Mouse (Mus musculus) midbrain, embryonic 12.5 days (tissue): ENCODE measurements around the gene Smg5. TPM values are rescaled to one million over a fixed set of nuclear protein-coding genes. Genes with fewer than 3 reads are reported as not detected.
A peak's percentile ranks its signal among the peaks of the same experiment; 100 is the strongest.

Experiments
- ATAC-seq: fragments of 200-750 bp; cut with Nextera tagmentation; 2 replicates; pipeline ENCODE4 v1.8.0; 2017; ENCODE audit warnings: low read depth, moderate TSS enrichment, moderate library complexity; ENCODE audit not compliant: low FRiP score
- H3K27ac ChIP-seq: fragments of 300-500 bp; sonication (generic); replicated peaks from 2 replicates; pipeline ENCODE4 v1.5.1; 2016; ENCODE audit warnings: mild to moderate bottlenecking
- H3K27me3 ChIP-seq: fragments of 300-500 bp; sonication (generic); 2 replicates; pipeline ENCODE4 v1.6.1; 2016; ENCODE audit warnings: mild to moderate bottlenecking
- H3K36me3 ChIP-seq: fragments of 300-500 bp; sonication (generic); 2 replicates; pipeline ENCODE4 v1.6.1; 2016
- H3K4me1 ChIP-seq: fragments of 300-500 bp; sonication (generic); 2 replicates; pipeline ENCODE4 v1.6.1; 2016
- H3K4me2 ChIP-seq: fragments of 300-500 bp; sonication (generic); replicated peaks from 2 replicates; pipeline ENCODE4 v1.6.1; 2016; ENCODE audit warnings: mild to moderate bottlenecking, moderate library complexity
- H3K4me3 ChIP-seq: fragments of 300-500 bp; sonication (generic); 2 replicates; pipeline ENCODE4 v1.5.1; 2016; ENCODE audit warnings: mild to moderate bottlenecking
- H3K9ac ChIP-seq: fragments of 300-500 bp; sonication (generic); replicated peaks from 2 replicates; pipeline ENCODE4 v1.6.1; 2016; ENCODE audit warnings: mild to moderate bottlenecking, moderate library complexity
- H3K9me3 ChIP-seq: fragments of 300-500 bp; sonication (generic); 2 replicates; pipeline ENCODE4 v1.6.1; 2016; ENCODE audit warnings: mild to moderate bottlenecking
- WGBS: fragments of 180-500 bp; shearing (Covaris S2); methylation state at CpG from one replicate; pipeline ENCODE4 v1.1.7; 2016; 5-methylcytosine and 5-hydroxymethylcytosine counted together
- polyA plus RNA-seq: library from polyadenylated mRNA; unstranded; fragments of >200 nt; fragmentation: Nextera tagmentation; extraction: Ambion mirVana; gene quantifications from 2 replicates; pipeline ENCODE4 v1.2.1, GENCODE M21; 2016

The Smg5 gene
- polyA plus RNA-seq, 1 experiment from 2014 or later, result 101 TPM

DNA sequence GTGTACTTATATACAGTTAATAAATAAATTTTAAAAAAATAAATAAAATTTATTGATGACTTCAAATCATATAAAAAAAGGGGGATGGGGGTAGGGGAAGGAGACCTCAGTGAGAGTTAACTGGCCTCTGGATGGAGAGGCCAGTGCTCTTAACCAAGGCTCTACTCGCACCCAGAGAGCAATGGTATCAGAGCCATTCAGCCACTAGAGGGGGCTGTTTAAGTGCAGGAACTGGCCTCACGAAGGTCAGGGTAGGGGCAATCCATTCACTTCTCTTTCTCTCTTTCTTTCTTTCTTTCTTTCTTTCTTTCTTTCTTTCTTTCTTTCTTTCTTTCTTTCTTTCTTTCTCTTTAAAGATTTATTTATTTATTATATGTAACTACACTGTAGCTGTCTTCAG lies 4.8 kb upstream of the Smg5 start:
- Histone ChIP-seq H3K36me3 (peaks cover 30% of the 10 kb centered on the region; the same call in 1 of the 2 replicates), H3K27me3 (no peaks in the 10 kb centered on the region), H3K27ac (no peak overlapping the region), H3K4me3 (no peak overlapping the region), H3K9ac (no peak overlapping the region), H3K9me3 (no peaks in the 10 kb centered on the region), H3K4me2 (no peak overlapping the region), H3K4me1 (peaks cover 8% of the 10 kb centered on the region)
- ATAC-seq, result no peak
- 31% methylated on average over 2 of the region's 2 CpGs for WGBS

DNA sequence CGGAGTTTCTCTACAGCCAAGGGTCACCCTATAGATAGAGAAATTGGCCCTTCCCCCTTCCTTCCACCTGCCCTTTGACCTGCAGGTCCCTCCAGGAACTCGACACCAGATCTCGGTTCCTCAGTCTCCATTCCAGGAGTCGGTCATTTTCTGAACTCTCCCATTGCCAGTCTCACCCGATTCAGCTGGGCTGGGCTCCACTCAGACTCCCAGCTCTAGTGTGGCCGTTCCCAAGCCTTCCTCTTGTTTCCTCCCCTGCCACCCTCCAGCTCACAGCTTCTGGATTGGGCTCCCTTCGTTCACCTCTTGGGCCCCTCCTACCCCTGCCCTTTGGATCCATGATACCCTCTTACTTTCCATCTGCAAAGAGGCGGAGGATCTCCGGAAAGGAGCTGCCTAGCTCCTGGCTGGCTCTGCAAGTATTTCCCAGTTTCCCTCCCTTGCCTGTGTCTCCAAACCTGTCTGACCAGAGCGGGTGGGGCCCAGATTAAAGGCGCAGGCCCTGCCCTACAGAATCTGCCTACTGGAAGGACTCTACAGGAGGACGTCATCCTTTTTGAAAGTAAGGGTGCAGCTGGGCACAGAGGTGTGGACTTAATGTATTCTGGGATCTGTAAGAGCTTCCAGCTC lies 1.9 kb upstream of the Smg5 start:
- Histone ChIP-seq H3K27me3 (no peaks in the 10 kb centered on the region), H3K27ac (no peak overlapping the region), H3K4me2 (no peak overlapping the region), H3K4me1 (peaks cover 25% of the 10 kb centered on the region), H3K9ac (no peak overlapping the region), H3K9me3 (no peaks in the 10 kb centered on the region), H3K4me3 (no peak overlapping the region), H3K36me3 (0 out of 2 replicates have a peak, but pooled peaks cover 10% of the 10 kb centered on the region)
- no peak for ATAC-seq
- WGBS, result 58% methylated on average over 12 of the region's 12 CpGs

DNA sequence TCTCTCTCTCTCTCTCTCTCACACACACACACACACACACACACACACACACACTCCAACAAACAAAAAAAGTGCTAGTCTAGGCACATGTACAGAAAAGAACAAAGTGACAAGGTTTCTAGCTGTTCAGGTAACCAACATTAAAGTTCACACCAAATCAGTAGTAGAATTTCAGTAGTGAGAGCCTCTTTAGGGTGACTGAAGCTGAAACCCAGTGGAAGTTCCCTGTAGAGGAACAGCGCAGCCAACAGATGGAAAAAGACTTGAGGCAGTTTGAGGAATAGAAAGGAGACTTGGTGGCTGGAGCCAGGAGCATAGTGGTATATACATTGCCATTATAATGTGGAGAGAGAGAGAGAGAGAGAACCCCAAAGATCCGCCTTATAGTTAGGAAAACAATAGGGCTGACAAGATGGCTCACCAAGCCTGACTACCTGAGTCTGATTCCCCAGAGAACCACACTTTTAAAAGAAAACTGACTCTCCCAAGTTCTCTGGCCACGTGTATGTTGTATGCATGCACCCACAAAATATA lies 1.1 kb upstream of the Smg5 start:
- WGBS, result 40% methylated on average over 3 of the region's 3 CpGs
- Histone ChIP-seq H3K4me3 (peak overlapping the region; percentile 90), H3K27ac (0 out of 2 replicates have a peak overlapping the region, but pooled peaks have one; percentile 92)

DNA sequence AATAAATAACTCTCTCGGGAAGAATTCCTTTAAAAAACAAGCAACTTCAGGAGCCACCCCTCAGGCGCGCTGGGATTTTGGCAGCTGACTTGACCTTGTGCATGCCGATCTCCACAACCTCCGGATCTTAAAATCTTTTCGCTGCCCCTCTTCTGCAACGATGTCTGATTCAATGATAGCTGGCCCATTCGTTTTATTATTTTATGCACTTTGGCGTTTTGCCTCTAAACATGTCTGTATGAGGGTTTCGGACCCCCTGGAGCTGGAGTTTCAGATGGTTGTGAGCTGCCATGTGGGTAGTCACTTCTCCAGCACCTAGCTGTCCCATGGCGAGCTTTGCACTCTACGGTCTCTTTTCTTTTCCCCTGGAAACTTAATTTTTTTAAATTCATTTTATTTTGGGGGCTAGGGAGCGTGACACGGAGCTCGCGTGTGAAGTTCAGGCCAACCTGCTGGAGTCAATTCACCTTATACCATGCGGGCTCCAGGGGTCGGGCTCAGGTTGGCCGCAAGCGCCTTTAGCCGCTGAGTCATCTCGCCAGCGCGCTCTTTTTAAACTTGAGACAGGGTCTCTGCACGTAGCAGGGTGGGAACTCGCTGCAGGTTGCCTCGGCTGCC lies 515 bp upstream of the Smg5 start:
- peak overlapping the region; percentile 88 for H3K9ac ChIP-seq
- H3K4me3 ChIP-seq, result peak overlapping the region; percentile 90
- no peak; the same call in 1 of the 2 replicates for ATAC-seq
- peaks cover 1% of the 10 kb centered on the region; the same call in 1 of the 2 replicates for H3K36me3 ChIP-seq
- H3K27ac ChIP-seq, result peak overlapping the region; percentile 92
- peak overlapping the region; percentile 69 for H3K4me2 ChIP-seq
- WGBS, result 1% methylated on average over 27 of the region's 27 CpGs
- H3K4me1 ChIP-seq, result peaks cover 25% of the 10 kb centered on the region
- no peaks in the 10 kb centered on the region for H3K9me3 ChIP-seq
- H3K27me3 ChIP-seq, result no peaks in the 10 kb centered on the region

More for the DNA sequence above, 1.1 kb upstream of the Smg5 start:
- H3K27me3 ChIP-seq, result no peaks in the 10 kb centered on the region
- ATAC-seq, result no peak
- H3K9me3 ChIP-seq, result no peaks in the 10 kb centered on the region
- H3K4me1 ChIP-seq, result peaks cover 25% of the 10 kb centered on the region
- peak overlapping the region; percentile 69 for H3K4me2 ChIP-seq
- 0 out of 2 replicates have a peak, but pooled peaks cover 3% of the 10 kb centered on the region for H3K36me3 ChIP-seq
- H3K9ac ChIP-seq, result peak overlapping the region; percentile 88

DNA sequence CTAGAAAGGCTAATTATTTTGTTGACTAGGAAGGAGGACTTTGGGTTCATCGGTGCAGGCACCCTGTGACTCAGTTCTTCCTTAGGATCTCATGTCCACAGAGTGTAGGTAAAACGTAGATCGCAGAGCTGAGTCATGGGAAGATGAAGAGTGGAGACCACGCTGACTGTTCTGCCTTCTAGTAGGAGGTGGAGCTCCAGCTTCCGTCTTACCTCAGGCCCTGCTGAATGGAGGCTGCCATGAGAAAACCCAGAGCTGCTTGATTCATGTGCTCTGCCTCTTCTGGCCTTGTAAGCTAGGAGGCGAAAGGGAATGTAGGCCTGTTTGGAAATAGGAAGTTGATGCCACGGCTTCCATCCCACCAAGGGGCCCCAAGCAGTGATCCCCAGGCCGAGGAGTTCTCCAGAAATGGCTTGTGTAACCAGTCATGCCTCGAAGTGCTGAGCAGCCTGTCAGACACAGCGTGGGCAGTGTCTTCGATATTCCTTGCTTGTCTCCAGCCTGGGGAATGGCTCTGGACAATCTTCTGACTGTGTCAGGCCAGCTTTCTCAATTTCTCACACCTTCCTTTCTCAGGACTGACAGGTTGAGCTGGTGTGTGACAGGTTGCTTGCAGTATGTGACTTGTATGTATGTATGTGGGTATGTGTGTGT lies 1.4 kb downstream of the Smg5 start:
- 87% methylated on average over 11 of the region's 11 CpGs for WGBS
- no peak for ATAC-seq

DNA sequence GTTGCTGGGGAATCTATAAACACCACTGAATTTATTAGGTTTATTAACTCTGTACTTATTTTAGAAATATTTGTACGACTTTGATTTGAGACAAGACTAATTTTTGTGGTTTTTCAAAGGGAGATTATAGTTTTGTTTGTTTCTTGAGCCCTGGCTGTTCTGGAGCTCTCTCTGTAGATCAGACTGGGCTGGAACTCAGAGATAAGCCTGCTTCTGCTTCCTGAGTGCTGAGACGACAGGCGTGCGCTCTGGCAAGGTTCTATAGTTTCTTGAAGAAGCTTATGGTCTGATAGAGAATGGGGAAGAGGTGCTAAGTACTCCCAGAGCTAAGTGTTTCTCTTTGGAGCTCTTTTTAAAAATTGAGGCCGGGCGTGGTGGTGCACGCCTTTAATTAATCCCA lies 2.3 kb downstream of the Smg5 start:
- no peak overlapping the region for H3K4me3 ChIP-seq
- no peak overlapping the region for H3K9ac ChIP-seq
- H3K4me2 ChIP-seq, result no peak overlapping the region
- peaks cover 25% of the 10 kb centered on the region for H3K4me1 ChIP-seq
- 94% methylated on average over 7 of the region's 7 CpGs for WGBS
- H3K36me3 ChIP-seq, result peaks cover 24% of the 10 kb centered on the region
- no peaks in the 10 kb centered on the region for H3K27me3 ChIP-seq
- no peak for ATAC-seq
- H3K9me3 ChIP-seq, result no peaks in the 10 kb centered on the region
- H3K27ac ChIP-seq, result no peak overlapping the region

More for the DNA sequence above, 1.4 kb downstream of the Smg5 start:
- peak overlapping the region; percentile 31; the same call in 1 of the 2 replicates for H3K9ac ChIP-seq
- no peaks in the 10 kb centered on the region for H3K27me3 ChIP-seq
- peaks cover 25% of the 10 kb centered on the region for H3K4me1 ChIP-seq
- no peak overlapping the region for H3K27ac ChIP-seq
- H3K4me3 ChIP-seq, result peak overlapping the region; percentile 90; the same call in 1 of the 2 replicates
- no peaks in the 10 kb centered on the region for H3K9me3 ChIP-seq
- peaks cover 16% of the 10 kb centered on the region for H3K36me3 ChIP-seq
- peak overlapping the region; percentile 69 for H3K4me2 ChIP-seq

DNA sequence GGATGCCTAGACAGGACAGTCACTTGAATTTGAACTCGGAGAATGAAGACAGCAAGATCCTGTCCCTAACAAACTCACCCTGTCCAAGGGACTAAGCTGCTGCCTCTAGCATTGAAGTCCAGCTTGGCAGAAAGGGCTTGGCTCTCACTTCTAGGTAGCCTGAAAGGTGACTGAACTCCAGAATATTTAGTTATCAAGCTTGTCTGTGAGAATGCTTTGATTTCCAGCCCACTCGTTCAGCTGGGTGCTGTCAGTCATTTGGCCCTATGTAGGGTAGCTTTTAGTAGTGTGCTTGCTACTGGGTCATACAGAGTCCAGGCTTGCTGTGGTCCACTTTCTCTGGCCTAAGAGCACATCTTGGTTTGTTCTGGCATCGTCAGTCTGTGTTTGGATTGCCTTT lies 2.9 kb downstream of the Smg5 start:
- no peak for ATAC-seq
- H3K36me3 ChIP-seq, result peaks cover 31% of the 10 kb centered on the region
- no peak overlapping the region for H3K4me3 ChIP-seq
- WGBS, result 89% methylated on average over 3 of the region's 3 CpGs
- H3K4me2 ChIP-seq, result no peak overlapping the region
- no peaks in the 10 kb centered on the region for H3K27me3 ChIP-seq
- H3K27ac ChIP-seq, result no peak overlapping the region
- no peaks in the 10 kb centered on the region for H3K9me3 ChIP-seq
- peaks cover 25% of the 10 kb centered on the region for H3K4me1 ChIP-seq
- no peak overlapping the region for H3K9ac ChIP-seq

DNA sequence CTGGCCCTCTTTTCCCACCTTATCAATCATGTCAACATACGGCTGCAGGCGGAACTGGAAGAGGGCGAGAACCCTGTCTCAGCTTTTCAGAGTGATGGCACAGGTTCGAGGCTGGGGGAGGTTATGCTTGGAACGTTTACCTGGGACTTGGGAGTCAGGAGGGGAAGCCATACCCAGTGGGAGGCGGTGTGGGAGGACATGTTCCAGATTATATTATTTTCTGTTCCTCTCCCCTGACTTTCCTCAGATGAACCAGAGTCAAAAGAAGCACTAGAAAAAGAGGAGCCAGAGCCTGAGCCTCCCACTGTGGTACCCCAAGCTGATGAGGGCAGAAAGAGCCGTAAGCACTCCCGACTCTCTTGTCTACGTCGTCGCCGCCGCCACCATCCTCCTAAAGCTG lies 14.7 kb downstream of the Smg5 start:
- Histone ChIP-seq H3K9me3 (no peaks in the 10 kb centered on the region), H3K27ac (no peak overlapping the region), H3K4me3 (no peak overlapping the region), H3K36me3 (peaks cover 100% of the 10 kb centered on the region), H3K4me2 (no peak overlapping the region), H3K9ac (no peak overlapping the region), H3K27me3 (no peaks in the 10 kb centered on the region), H3K4me1 (no peaks in the 10 kb centered on the region)
- 94% methylated on average over 13 of the region's 13 CpGs for WGBS
- ATAC-seq, result no peak

DNA sequence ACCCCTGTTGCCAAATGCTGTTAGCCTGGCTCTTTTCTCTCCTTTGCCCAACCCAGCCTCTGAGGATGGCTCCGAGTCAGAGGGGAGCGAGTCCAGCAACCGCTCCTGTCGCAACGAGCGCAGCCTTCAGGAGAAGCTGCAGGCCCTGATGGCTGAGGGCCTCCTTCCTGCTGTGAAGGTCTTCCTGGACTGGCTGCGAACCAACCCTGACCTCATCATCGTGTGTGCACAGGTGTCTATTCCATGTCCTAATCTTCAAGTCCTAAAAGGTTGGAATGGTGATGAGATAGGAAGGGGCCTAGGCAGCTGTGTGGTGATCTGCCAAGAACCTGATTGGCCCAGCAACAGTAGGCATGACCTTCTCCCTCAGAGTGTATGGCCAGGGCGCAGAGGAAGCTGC lies 16.8 kb downstream of the Smg5 start:
- no peak overlapping the region for H3K27ac ChIP-seq
- H3K36me3 ChIP-seq, result peaks cover 98% of the 10 kb centered on the region
- no peaks in the 10 kb centered on the region for H3K4me1 ChIP-seq
- no peak overlapping the region for H3K9ac ChIP-seq
- H3K4me2 ChIP-seq, result no peak overlapping the region
- no peaks in the 10 kb centered on the region for H3K9me3 ChIP-seq
- no peak for ATAC-seq
- WGBS, result 91% methylated on average over 9 of the region's 9 CpGs
- H3K4me3 ChIP-seq, result no peak overlapping the region
- no peaks in the 10 kb centered on the region for H3K27me3 ChIP-seq

DNA sequence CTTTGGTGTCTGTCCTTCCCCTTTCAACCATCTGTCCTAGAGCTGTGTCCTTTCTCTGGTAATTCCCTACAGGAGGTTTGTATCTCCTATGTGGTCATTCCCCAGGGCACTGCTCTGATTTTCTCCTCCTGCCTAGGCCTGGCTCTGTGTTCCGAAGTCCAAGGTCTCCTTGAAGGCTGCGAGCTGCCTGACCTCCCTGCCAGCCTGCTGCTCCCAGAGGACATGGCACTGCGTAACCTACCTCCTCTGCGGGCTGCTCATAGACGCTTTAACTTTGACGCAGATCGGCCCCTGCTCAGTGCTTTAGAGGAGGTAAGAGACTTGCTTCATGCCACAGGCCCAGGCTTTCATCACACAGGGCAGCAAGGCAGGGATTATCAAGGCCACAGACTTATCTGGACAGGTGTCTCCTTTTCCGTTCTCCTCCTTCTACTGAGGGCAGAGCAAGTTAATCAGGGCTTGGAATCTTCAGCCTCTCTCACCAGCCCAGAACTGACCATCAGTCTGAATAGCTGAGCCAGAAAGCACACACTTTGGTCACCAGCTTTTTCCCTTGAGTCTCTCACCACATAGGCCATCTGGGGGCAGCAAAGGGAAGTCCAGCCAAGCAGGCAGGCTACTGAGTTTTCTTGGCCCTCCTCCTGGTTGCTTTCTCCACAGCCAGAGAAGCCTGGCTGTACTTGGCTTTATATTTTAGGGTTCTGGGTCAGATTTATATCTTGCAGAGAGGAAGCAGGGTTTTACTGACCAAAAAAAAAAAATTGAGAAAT lies 18.5 kb downstream of the Smg5 start:
- Histone ChIP-seq H3K27me3 (no peaks in the 10 kb centered on the region), H3K9ac (no peak overlapping the region), H3K4me3 (no peak overlapping the region), H3K36me3 (peaks cover 98% of the 10 kb centered on the region), H3K9me3 (no peaks in the 10 kb centered on the region), H3K4me1 (peaks cover 2% of the 10 kb centered on the region; the same call in 1 of the 2 replicates), H3K27ac (no peak overlapping the region), H3K4me2 (no peak overlapping the region)
- ATAC-seq, result no peak
- 95% methylated on average over 8 of the region's 8 CpGs for WGBS

DNA sequence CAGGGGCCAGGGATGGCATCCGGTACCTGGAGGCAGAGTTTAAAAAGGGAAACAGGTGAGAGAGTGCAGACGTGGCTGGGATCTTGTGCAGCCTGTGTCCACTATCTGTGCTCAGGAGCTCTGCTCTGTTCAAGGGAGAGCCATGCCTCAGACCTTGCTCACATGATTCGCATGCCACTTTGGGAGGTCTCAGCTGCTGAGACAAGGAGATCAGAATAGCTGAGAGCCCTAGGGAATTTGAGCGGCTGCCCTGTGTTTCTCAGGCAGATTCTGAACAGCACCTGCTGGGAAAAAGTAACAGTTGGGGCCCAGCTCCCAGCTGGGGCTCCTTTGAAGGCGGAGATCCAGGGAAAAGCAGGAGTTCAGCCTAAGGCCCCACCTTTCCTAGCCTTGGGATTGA lies 23.5 kb downstream of the Smg5 start:
- Histone ChIP-seq H3K4me3 (no peak overlapping the region), H3K4me1 (peaks cover 6% of the 10 kb centered on the region; the same call in 1 of the 2 replicates), H3K9ac (no peak overlapping the region), H3K36me3 (peaks cover 84% of the 10 kb centered on the region), H3K9me3 (no peaks in the 10 kb centered on the region), H3K27ac (peak overlapping the region; percentile 25; the same call in 1 of the 2 replicates), H3K27me3 (peaks cover 13% of the 10 kb centered on the region), H3K4me2 (no peak overlapping the region)
- 72% methylated on average over 5 of the region's 5 CpGs for WGBS
- ATAC-seq, result no peak
